Mouse (Mus musculus) heart, postnatal 0 days (tissue): ENCODE results near the gene Prrt4. TPM values are rescaled to one million over a fixed set of nuclear protein-coding genes. Genes with fewer than 3 reads are reported as not detected.

Source experiments
- ATAC-seq: fragments of 200-750 bp; cut with Nextera tagmentation; 2 replicates; pipeline ENCODE4 v1.8.0; 2017; ENCODE audit warnings: low read depth, moderate number of reproducible peaks, moderate library complexity; ENCODE audit not compliant: insufficient read depth
- DNase-seq: peaks from one replicate; pipeline ENCODE4 v3.0.0-alpha.2; 2016; ENCODE audit warnings: low spot score
- H3K27ac ChIP-seq: fragments of 300-500 bp; sonication (generic); 2 replicates; pipeline ENCODE4 v1.5.1; 2014; ENCODE audit warnings: low read depth, mild to moderate bottlenecking
- H3K27me3 ChIP-seq: fragments of 300-500 bp; sonication (generic); 2 replicates; pipeline ENCODE4 v1.6.1; 2014; ENCODE audit warnings: low read length, mixed read lengths; ENCODE audit not compliant: control insufficient read depth, insufficient read depth
- H3K36me3 ChIP-seq: fragments of 300-500 bp; sonication (generic); replicated peaks from 2 replicates; pipeline ENCODE4 v1.6.1; 2014; ENCODE audit warnings: low read length, mixed read lengths; ENCODE audit not compliant: control insufficient read depth, insufficient read depth
- H3K4me1 ChIP-seq: fragments of 300-500 bp; sonication (generic); 2 replicates; pipeline ENCODE4 v1.6.1; 2014; ENCODE audit warnings: antibody characterized with exemption; ENCODE audit not compliant: control insufficient read depth, insufficient read depth
- H3K4me2 ChIP-seq: fragments of 300-500 bp; sonication (generic); 2 replicates; pipeline ENCODE4 v1.6.1; 2014; ENCODE audit warnings: low read depth, mild to moderate bottlenecking, low read length, moderate library complexity
- H3K4me3 ChIP-seq: fragments of 300-500 bp; sonication (generic); 2 replicates; pipeline ENCODE4 v1.5.1; 2014; ENCODE audit warnings: low read depth, low read length
- H3K9ac ChIP-seq: fragments of 300-500 bp; sonication (generic); replicated peaks from 2 replicates; pipeline ENCODE4 v1.6.1; 2014; ENCODE audit warnings: low read depth, low read length, mixed read lengths
- H3K9me3 ChIP-seq: fragments of 300-500 bp; sonication (generic); replicated peaks from 2 replicates; pipeline ENCODE4 v1.6.1; 2016; ENCODE audit warnings: low read length; ENCODE audit not compliant: control insufficient read depth
- CTCF ChIP-seq: IDR thresholded peaks from 2 replicates; pipeline ENCODE4 v1.5.1; 2016; ENCODE audit warnings: antibody characterized with exemption, control low read depth, low read depth
- EP300 ChIP-seq: IDR thresholded peaks from 2 replicates; pipeline ENCODE4 v1.6.1; 2016; ENCODE audit warnings: antibody characterized with exemption, low read depth
- WGBS: fragments of 180-500 bp; shearing (Covaris S2); extraction: QIAGEN DNeasy Blood & Tissue Kit; methylation state at CpG from one replicate; pipeline ENCODE4 v1.1.7; 2014; 5-methylcytosine and 5-hydroxymethylcytosine counted together
- polyA plus RNA-seq: library from polyadenylated mRNA; unstranded; fragments of >200 nt; fragmentation: Nextera tagmentation; extraction: Ambion mirVana; gene quantifications from 2 replicates; pipeline ENCODE4 v1.2.1, GENCODE M21; 2015
- total RNA-seq: library from RNA; depleted of rRNA; stranded (reverse); fragments of >200 nt; gene quantifications from 2 replicates; pipeline ENCODE4 v1.2.3, GENCODE M21; 2014; ENCODE audit warnings: low replicate concordance

Prrt4 gene
- total and polyA plus RNA-seq, 2 experiments from 2014 or later = 0.65 to 1.6 TPM

GRCm38 (mm10) chr6:29208178-29208577 lies 28.8 kb upstream of the Prrt4 start:
- no peak overlapping the region for H3K4me3 ChIP-seq
- TF ChIP-seq EP300 (no peak), CTCF (no peak)
- H3K4me1 ChIP-seq = peaks cover 12% of the 10 kb centered on the region
- no peak overlapping the region for H3K9ac ChIP-seq
- H3K36me3 ChIP-seq = peaks cover 24% of the 10 kb centered on the region; the same call in 1 of the 2 replicates
- 67% methylated on average over 5 of the region's 5 CpGs for WGBS
- DNase-seq (no peak), ATAC-seq (no peak)
- no peaks in the 10 kb centered on the region for H3K27me3 ChIP-seq
- H3K27ac ChIP-seq = no peak overlapping the region
- H3K9me3 ChIP-seq = no peaks in the 10 kb centered on the region
- no peak overlapping the region for H3K4me2 ChIP-seq

DNA sequence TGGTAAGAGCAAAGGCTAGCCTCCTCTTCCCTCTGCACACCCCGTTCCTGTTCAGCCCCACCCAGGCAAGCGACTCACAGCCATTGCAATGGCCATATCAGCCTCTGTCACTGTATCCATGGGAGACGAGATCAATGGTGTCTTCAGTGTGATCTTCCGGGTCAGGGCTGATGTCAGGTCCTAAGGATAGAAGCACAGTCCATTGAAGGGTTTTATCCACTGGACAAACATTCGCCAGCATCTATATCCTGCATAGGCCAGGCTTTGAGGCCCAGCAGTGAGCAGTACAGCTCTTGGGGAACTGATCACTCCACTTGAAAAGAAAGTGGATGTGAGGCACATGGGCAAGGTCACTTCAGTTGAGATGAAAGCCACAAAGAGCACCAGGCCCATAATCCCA lies 27.6 kb upstream of the Prrt4 start:
- no peak for DNase-seq
- Histone ChIP-seq H3K36me3 (peaks cover 36% of the 10 kb centered on the region; the same call in 1 of the 2 replicates), H3K4me1 (peaks cover 12% of the 10 kb centered on the region), H3K4me2 (no peak overlapping the region), H3K27me3 (no peaks in the 10 kb centered on the region), H3K9me3 (no peaks in the 10 kb centered on the region), H3K27ac (no peak overlapping the region), H3K4me3 (no peak overlapping the region), H3K9ac (no peak overlapping the region)
- ATAC-seq = no peak
- WGBS = 80% methylated on average over 5 of the region's 5 CpGs
- TF ChIP-seq CTCF (no peak), EP300 (no peak)

DNA sequence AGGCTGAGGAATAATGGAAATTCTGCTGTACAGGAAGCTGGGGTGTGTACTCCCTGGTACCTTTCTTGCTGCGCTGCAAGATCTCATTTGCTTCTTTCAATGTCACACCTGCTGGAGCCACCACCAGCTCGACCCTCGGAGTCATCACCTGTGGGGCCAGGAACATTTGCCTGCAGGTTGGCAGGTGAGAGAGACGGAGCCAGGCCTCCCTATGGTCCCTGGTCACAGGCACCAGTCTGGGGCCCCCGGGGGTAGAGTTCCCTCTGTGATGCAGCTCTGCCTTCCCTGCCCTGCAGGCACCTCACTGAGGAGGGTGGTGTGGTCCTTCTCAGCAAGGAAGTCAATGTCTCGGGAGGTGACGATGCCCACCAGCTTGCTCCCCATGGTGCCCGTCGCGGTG lies 26.6 kb upstream of the Prrt4 start:
- no peak for ATAC-seq

DNA sequence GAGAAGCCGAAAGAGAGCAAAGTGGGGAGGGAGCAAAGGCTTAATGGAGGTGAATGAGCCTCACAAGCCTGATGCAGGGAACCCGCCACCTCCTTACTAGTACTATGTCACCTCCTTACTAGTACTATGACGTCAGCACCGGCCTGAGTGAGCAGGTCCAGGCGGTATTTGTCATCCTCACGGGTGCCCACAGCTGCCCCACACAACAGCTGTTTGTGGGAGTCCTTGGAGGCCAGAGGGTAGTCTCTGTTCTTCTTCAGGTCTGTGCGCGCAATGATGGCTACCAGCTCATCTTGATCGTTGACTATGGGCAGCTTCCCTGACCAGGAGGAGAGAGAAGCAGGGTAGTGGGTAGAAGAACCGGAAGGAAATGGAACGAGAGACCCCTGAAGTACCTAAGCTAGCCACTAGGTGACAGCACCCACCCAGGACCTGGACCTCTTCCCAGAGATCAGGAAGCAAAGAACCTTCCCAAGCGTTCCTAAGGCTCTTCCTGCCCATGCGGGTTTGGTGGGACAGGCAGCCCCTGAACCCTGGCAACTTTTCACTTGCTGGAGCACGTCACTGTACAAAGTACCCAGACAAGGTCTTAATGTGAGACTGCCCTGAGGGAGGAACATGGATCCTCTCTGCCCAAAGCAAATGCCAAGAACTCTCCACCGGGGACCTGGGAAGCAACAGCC lies 25.7 kb upstream of the Prrt4 start:
- no peaks in the 10 kb centered on the region for H3K27me3 ChIP-seq
- TF ChIP-seq EP300 = no peak
- peak; percentile 93 for TF ChIP-seq CTCF
- H3K36me3 ChIP-seq = peaks cover 37% of the 10 kb centered on the region; the same call in 1 of the 2 replicates
- peak overlapping the region; percentile 35 for H3K4me2 ChIP-seq
- DNase-seq = peak; percentile 77
- no peak overlapping the region for H3K4me3 ChIP-seq
- no peak overlapping the region for H3K9ac ChIP-seq
- H3K4me1 ChIP-seq = no peaks in the 10 kb centered on the region
- WGBS = 48% methylated on average over 15 of the region's 15 CpGs
- ATAC-seq = peak; percentile 44
- H3K27ac ChIP-seq = no peak overlapping the region
- no peaks in the 10 kb centered on the region for H3K9me3 ChIP-seq

More for the DNA sequence above, 26.6 kb upstream of the Prrt4 start:
- Histone ChIP-seq H3K27me3 (no peaks in the 10 kb centered on the region), H3K36me3 (peaks cover 37% of the 10 kb centered on the region; the same call in 1 of the 2 replicates), H3K9me3 (no peaks in the 10 kb centered on the region), H3K27ac (no peak overlapping the region), H3K4me1 (0 out of 2 replicates have a peak, but pooled peaks cover 4% of the 10 kb centered on the region), H3K4me2 (no peak overlapping the region), H3K9ac (no peak overlapping the region), H3K4me3 (no peak overlapping the region)
- 92% methylated on average over 10 of the region's 10 CpGs for WGBS
- no peak for TF ChIP-seq CTCF
- TF ChIP-seq EP300 = no peak
- DNase-seq = no peak

DNA sequence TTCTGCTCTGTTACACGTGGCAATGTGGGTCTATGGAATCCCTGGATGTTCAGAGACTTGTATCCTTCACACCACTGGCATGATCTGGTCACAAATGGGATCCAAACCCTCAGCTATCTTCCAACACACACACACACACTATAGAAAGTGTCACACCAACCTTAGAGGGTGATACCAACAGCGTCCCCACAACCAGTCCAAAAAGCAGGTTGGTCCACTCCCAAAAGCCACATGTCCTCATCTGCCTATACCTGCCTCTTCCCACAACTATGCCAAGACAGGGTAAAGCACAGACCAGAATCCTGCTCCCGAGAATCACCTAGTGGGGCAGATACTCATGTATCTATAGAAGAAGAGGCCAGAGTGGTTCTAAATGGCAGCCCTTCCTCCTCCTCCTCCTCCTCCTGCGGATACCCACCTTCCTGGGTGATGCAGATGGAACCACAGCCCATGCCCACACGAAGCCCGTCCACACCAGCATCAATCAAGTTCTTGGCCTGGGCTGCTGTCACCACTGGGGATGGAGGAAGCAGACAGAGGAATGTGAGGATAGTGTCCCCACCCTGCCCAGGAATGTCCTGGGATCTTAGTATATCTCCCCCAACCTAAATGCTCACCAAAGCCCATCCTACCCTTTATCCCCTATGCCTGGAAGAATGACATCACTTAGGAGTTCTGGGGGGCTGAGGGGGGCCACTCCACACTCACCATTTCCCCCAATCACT lies 24.6 kb upstream of the Prrt4 start:
- Histone ChIP-seq H3K27me3 (no peaks in the 10 kb centered on the region), H3K27ac (no peak overlapping the region), H3K36me3 (peaks cover 37% of the 10 kb centered on the region; the same call in 1 of the 2 replicates), H3K4me1 (no peaks in the 10 kb centered on the region), H3K4me2 (no peak overlapping the region), H3K4me3 (no peak overlapping the region), H3K9me3 (no peaks in the 10 kb centered on the region), H3K9ac (no peak overlapping the region)
- ATAC-seq (no peak), DNase-seq (no peak)
- TF ChIP-seq CTCF (no peak), EP300 (no peak)
- 83% methylated on average over 6 of the region's 6 CpGs for WGBS
